ENCODE assay signal across 8 mouse cellular contexts in genomic region chr13:93304251-93305001, GRCm38 (mm10). TPM values are rescaled to one million over a fixed set of nuclear protein-coding genes. Genes with fewer than 3 reads are reported as not detected.
DNase-seq lines count a peak whose midpoint lies in the region; ATAC-seq and TF ChIP-seq lines count a peak whose summit lies in the region.

No protein-coding gene starts in this region.

- no peaks in the 10 kb centered on the region; a peak in 1 of 4 replicates for H3K4me1 ChIP-seq in ES-E14 (ENCODE audit: control insufficient read depth in 2 of 2, insufficient read depth in 2 of 2, low read length in 2 of 2, poor library complexity in 1 of 2)
- H3K4me1 ChIP-seq in heart, embryonic 12.5 days (replicated peaks), result peaks cover 13% of the 10 kb centered on the region
- peaks cover 28% of the 10 kb centered on the region for H3K4me1 ChIP-seq in kidney, embryonic 16.5 days (ENCODE audit: insufficient read depth, low read length)
- peaks cover 3% of the 10 kb centered on the region; the same call in 1 of the 2 replicates for H3K4me1 ChIP-seq in lung, embryonic 14.5 days (ENCODE audit: insufficient read depth)

- WGBS in heart, embryonic 12.5 days, result under 1% methylated on average over 61 of the region's 64 CpGs
- under 1% methylated on average over 31 of the region's 64 CpGs for WGBS in kidney, embryonic 16.5 days
- WGBS in lung, embryonic 14.5 days, result under 1% methylated on average over 56 of the region's 64 CpGs

- no peaks in the 10 kb centered on the region for H3K27me3 ChIP-seq in heart, embryonic 12.5 days (replicated peaks)
- H3K27me3 ChIP-seq in kidney, embryonic 16.5 days (ENCODE audit: insufficient read depth, low read length), result no peaks in the 10 kb centered on the region
- H3K27me3 ChIP-seq in lung, embryonic 14.5 days (ENCODE audit: insufficient read depth, low read length), result no peaks in the 10 kb centered on the region

- peak overlapping the region; percentile 70; the same call in 1 of the 2 replicates for H3K27ac ChIP-seq in ES-E14 (ENCODE audit: insufficient read depth, low read depth, low read length, poor library complexity, severe bottlenecking)
- H3K27ac ChIP-seq in heart, embryonic 12.5 days (ENCODE audit: poor library complexity, severe bottlenecking), result peak overlapping the region; percentile 99
- H3K27ac ChIP-seq in kidney, embryonic 16.5 days (ENCODE audit: low read length), result peak overlapping the region; percentile 95
- peak overlapping the region; percentile 91 for H3K27ac ChIP-seq in lung, embryonic 14.5 days (ENCODE audit: low read depth)

- H3K9me3 ChIP-seq in ES-E14 (ENCODE audit: control insufficient read depth, insufficient read depth, low read depth, low read length), result no peaks in the 10 kb centered on the region
- H3K9me3 ChIP-seq in heart, embryonic 12.5 days (replicated peaks), result no peaks in the 10 kb centered on the region
- no peaks in the 10 kb centered on the region for H3K9me3 ChIP-seq in kidney, embryonic 16.5 days (ENCODE audit: low read length)
- H3K9me3 ChIP-seq in lung, embryonic 14.5 days (ENCODE audit: low read depth, low read length), result no peaks in the 10 kb centered on the region

- DNase-seq in cerebellum, adult 11 months, result no peak
- DNase-seq in ES-E14 (ENCODE audit: low read depth, low spot score), result peak; percentile 26
- DNase-seq in embryo, embryonic 11.5 days (ENCODE audit: low read depth, low spot score), result peak; percentile 55
- DNase-seq in lung, embryonic 14.5 days, result peak; percentile 70
- peak; percentile 68 for DNase-seq in right cerebral cortex, postnatal 14 days

- in situ Hi-C loops in ES-E14 (cut with MboI; ENCODE audit: low sequenced_read_pairs in 2 of 2, unreplicated experiment in 2 of 2), result no loop called here

- H3K36me3 ChIP-seq in ES-E14 (ENCODE audit: control insufficient read depth, insufficient read depth, low read length, poor library complexity, severe bottlenecking), result no peaks in the 10 kb centered on the region
- H3K36me3 ChIP-seq in heart, embryonic 12.5 days, result no peaks in the 10 kb centered on the region
- H3K36me3 ChIP-seq in kidney, embryonic 16.5 days (ENCODE audit: insufficient read depth, low read length), result no peaks in the 10 kb centered on the region
- H3K36me3 ChIP-seq in lung, embryonic 14.5 days (ENCODE audit: insufficient read depth), result no peaks in the 10 kb centered on the region

- TF ChIP-seq CTCF in lung, embryonic 14.5 days (IDR thresholded peaks at IDR 0.05; ENCODE audit: low read depth), result no peak

- ATAC-seq in cerebellum, adult (ENCODE audit: insufficient number of reproducible peaks, low FRiP score, low TSS enrichment), result peak; percentile 29
- ATAC-seq in heart, embryonic 12.5 days (ENCODE audit: insufficient number of reproducible peaks, low FRiP score), result peak; percentile 54
- ATAC-seq in kidney, embryonic 16.5 days (ENCODE audit: low FRiP score, low TSS enrichment), result peak; percentile 50
- peak; percentile 17 for ATAC-seq in lung, embryonic 14.5 days (ENCODE audit: insufficient read depth)

- H3K4me3 ChIP-seq in ES-E14 (ENCODE audit: insufficient read depth in 1 of 2, low read depth in 1 of 2, low read length in 2 of 2, poor library complexity in 1 of 2, severe bottlenecking in 1 of 2), result peak overlapping the region; percentile 94 to 98
- H3K4me3 ChIP-seq in heart, embryonic 12.5 days, result peak overlapping the region; percentile 94
- peak overlapping the region; percentile 87 for H3K4me3 ChIP-seq in kidney, embryonic 16.5 days (ENCODE audit: low read length)
- H3K4me3 ChIP-seq in lung, embryonic 14.5 days (ENCODE audit: low read depth, low read length), result peak overlapping the region; percentile 86

- H3K9ac ChIP-seq in ES-E14 (ENCODE audit: insufficient read depth, low read depth, low read length, poor library complexity, severe bottlenecking), result peak overlapping the region; percentile 98
- H3K9ac ChIP-seq in heart, embryonic 12.5 days, result peak overlapping the region; percentile 95
- peak overlapping the region; percentile 95 for H3K9ac ChIP-seq in kidney, embryonic 16.5 days (replicated peaks; ENCODE audit: low read length)
- H3K9ac ChIP-seq in lung, embryonic 14.5 days, result peak overlapping the region; percentile 79

- H3K4me2 ChIP-seq in heart, embryonic 12.5 days, result peak overlapping the region; percentile 67
- peak overlapping the region; percentile 85 for H3K4me2 ChIP-seq in kidney, embryonic 16.5 days (replicated peaks; ENCODE audit: low read depth, low read length)
- H3K4me2 ChIP-seq in lung, embryonic 14.5 days, result peak overlapping the region; percentile 84

TF ChIP-seq in ES-E14, 5 proteins besides CTCF, POLR2A, EP300 and RAD21:
- no peak for TF ChIP-seq ZC3H11A (IDR thresholded peaks at IDR 0.05; ENCODE audit: borderline replicate concordance, low read depth, low read length)
- no peak for TF ChIP-seq ZNF384 (IDR thresholded peaks at IDR 0.05; ENCODE audit: low read depth, low read length)
- no peak for TF ChIP-seq MAFK (IDR thresholded peaks at IDR 0.05; ENCODE audit: insufficient read depth, low read depth, low read length)
- TF ChIP-seq HCFC1 (IDR thresholded peaks at IDR 0.05; ENCODE audit: borderline replicate concordance, insufficient read depth, low read length), result peak; percentile 68; the same call in 1 of the 2 replicates
- TF ChIP-seq CHD2 (IDR thresholded peaks at IDR 0.05; ENCODE audit: low read depth, low read length), result no peak

RNA-seq across cellular contexts. Expression of gene Homer1, which starts 5.0 kb away (rescaled TPM):
- 21.6 and 21.7 TPM in 2 replicates for total RNA-seq in ES-E14 (2012; rRNA removed)
- 23.5 and 27.7 TPM in 2 replicates for polyA plus RNA-seq in heart, embryonic 12.5 days (2016; fragmentation: Nextera tagmentation; extraction: Ambion mirVana)
- 3.2 and 4.5 TPM in 2 replicates for polyA plus RNA-seq in kidney, embryonic 16.5 days (2015; fragmentation: Nextera tagmentation; extraction: Ambion mirVana)
- 5.8 and 6.4 TPM in 2 replicates for polyA plus RNA-seq in lung, embryonic 14.5 days (2014; fragmentation: Nextera tagmentation; extraction: Ambion mirVana)
